In the genomic region with DNA sequence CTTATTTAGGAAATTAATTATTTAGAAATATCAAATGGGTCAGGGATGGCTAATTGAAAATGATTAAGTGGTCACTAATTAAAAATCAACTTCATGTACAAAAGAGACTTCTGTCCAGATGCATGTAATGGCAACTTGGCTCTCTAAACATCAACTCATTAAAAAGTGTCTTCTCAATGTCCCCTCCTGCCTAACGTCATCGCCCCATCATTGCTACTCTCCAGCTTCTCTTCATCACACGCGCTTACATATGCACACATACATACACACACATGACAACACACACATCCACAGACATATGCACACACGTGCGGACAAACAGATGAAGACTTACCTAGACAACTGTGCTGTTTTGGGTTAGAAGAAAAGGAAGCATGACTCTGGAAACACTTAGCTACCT, we compare ENCODE assay signal across 24 mouse cellular contexts.
DNase-seq lines count a peak whose midpoint lies in the region; ATAC-seq lines count a peak whose summit lies in the region.
"Had no signal": no experiment of that assay in that cellular context is flagged by ENCODE, and none has a peak within 500 bp of the region (broad histone marks: within the 10 kb centered on the region; RNA-seq: fewer than 3 reads in every experiment).

No protein-coding gene starts in this region.

- peaks cover 3% of the 10 kb centered on the region; the same call in 1 of the 2 replicates for H3K4me1 ChIP-seq in midbrain, embryonic 12.5 days
- no peaks in the 10 kb centered on the region for H3K4me1 ChIP-seq in midbrain, embryonic 11.5 days (ENCODE audit: control insufficient read depth, insufficient read depth, low read length)
- H3K4me1 ChIP-seq in forebrain, embryonic 14.5 days (ENCODE audit: control insufficient read depth, insufficient read depth, low read length): peaks cover 9% of the 10 kb centered on the region; the same call in 1 of the 2 replicates
- H3K4me1 ChIP-seq in neural tube, embryonic 14.5 days (ENCODE audit: control insufficient read depth, insufficient read depth, low read length): no peaks in the 10 kb centered on the region; the same call in 1 of the 2 replicates
- H3K4me1 ChIP-seq in limb, embryonic 10.5 days: no peaks in the 10 kb centered on the region
- H3K4me1 ChIP-seq: embryonic facial prominence, embryonic 15.5 days; hindbrain, embryonic 15.5 days had no signal

- H3K4me2 ChIP-seq in midbrain, embryonic 12.5 days (replicated peaks): no peak overlapping the region
- H3K4me2 ChIP-seq in midbrain, embryonic 11.5 days: no peak overlapping the region
- H3K4me2 ChIP-seq in forebrain, embryonic 14.5 days (ENCODE audit: low read length): peak overlapping the region; percentile 10; the same call in 1 of the 2 replicates
- H3K4me2 ChIP-seq in neural tube, embryonic 14.5 days (ENCODE audit: low read depth, low read length): no peak overlapping the region
- H3K4me2 ChIP-seq: embryonic facial prominence, embryonic 15.5 days; heart, embryonic 11.5 days; heart, embryonic 15.5 days; hindbrain, embryonic 15.5 days had no signal

- no peak overlapping the region for H3K9ac ChIP-seq in midbrain, embryonic 12.5 days (replicated peaks)
- no peak overlapping the region for H3K9ac ChIP-seq in midbrain, embryonic 11.5 days (ENCODE audit: low read length)
- no peak overlapping the region for H3K9ac ChIP-seq in forebrain, embryonic 14.5 days (ENCODE audit: low read length)
- no peak overlapping the region for H3K9ac ChIP-seq in neural tube, embryonic 14.5 days (replicated peaks; ENCODE audit: low read depth, low read length)
- H3K9ac ChIP-seq: embryonic facial prominence, embryonic 15.5 days; heart, embryonic 15.5 days; hindbrain, embryonic 15.5 days had no signal

- ATAC-seq in midbrain, embryonic 12.5 days (ENCODE audit: low FRiP score, low read depth): peak; percentile 54; the same call in 1 of the 2 replicates
- ATAC-seq in midbrain, embryonic 11.5 days (ENCODE audit: low FRiP score): no peak
- peak; percentile 61 for ATAC-seq in forebrain, embryonic 14.5 days
- 0 out of 2 replicates have a peak, but pooled peaks have one; percentile 28 for ATAC-seq in neural tube, embryonic 14.5 days (ENCODE audit: low read depth)
- ATAC-seq: intestine, embryonic 16.5 days had no signal

- H3K9me3 ChIP-seq in midbrain, embryonic 12.5 days: no peaks in the 10 kb centered on the region
- H3K9me3 ChIP-seq in midbrain, embryonic 11.5 days (ENCODE audit: control insufficient read depth, low read length): no peaks in the 10 kb centered on the region
- no peaks in the 10 kb centered on the region for H3K9me3 ChIP-seq in forebrain, embryonic 14.5 days (replicated peaks; ENCODE audit: control insufficient read depth, low read length)
- no peaks in the 10 kb centered on the region for H3K9me3 ChIP-seq in neural tube, embryonic 14.5 days (ENCODE audit: control insufficient read depth, low read length)
- no peaks in the 10 kb centered on the region for H3K9me3 ChIP-seq in limb, embryonic 10.5 days (replicated peaks)
- H3K9me3 ChIP-seq: embryonic facial prominence, embryonic 15.5 days; heart, embryonic 15.5 days; hindbrain, embryonic 15.5 days had no signal

- H3K4me3 ChIP-seq in midbrain, embryonic 12.5 days: no peak overlapping the region
- no peak overlapping the region for H3K4me3 ChIP-seq in midbrain, embryonic 11.5 days (ENCODE audit: low read depth, low read length)
- H3K4me3 ChIP-seq in forebrain, embryonic 14.5 days (ENCODE audit: low read depth, low read length): no peak overlapping the region
- H3K4me3 ChIP-seq in neural tube, embryonic 14.5 days (ENCODE audit: low read depth, low read length): no peak overlapping the region
- no peak overlapping the region for H3K4me3 ChIP-seq in limb, embryonic 10.5 days
- H3K4me3 ChIP-seq: embryonic facial prominence, embryonic 15.5 days; erythroblast, embryonic 14.5 days; heart, embryonic 15.5 days; hindbrain, embryonic 15.5 days had no signal

- no peaks in the 10 kb centered on the region for H3K27me3 ChIP-seq in midbrain, embryonic 12.5 days
- no peaks in the 10 kb centered on the region for H3K27me3 ChIP-seq in midbrain, embryonic 11.5 days (ENCODE audit: control insufficient read depth, insufficient read depth, low read length)
- no peaks in the 10 kb centered on the region for H3K27me3 ChIP-seq in forebrain, embryonic 14.5 days (replicated peaks; ENCODE audit: control insufficient read depth, insufficient read depth, low read length)
- H3K27me3 ChIP-seq in neural tube, embryonic 14.5 days (ENCODE audit: control insufficient read depth, insufficient read depth, low read length): no peaks in the 10 kb centered on the region
- no peaks in the 10 kb centered on the region for H3K27me3 ChIP-seq in limb, embryonic 10.5 days (ENCODE audit: low read depth, poor library complexity, severe bottlenecking)
- H3K27me3 ChIP-seq: CH12.LX; embryonic facial prominence, embryonic 15.5 days; heart, embryonic 15.5 days; hindbrain, embryonic 15.5 days had no signal

- 94% methylated on average over 6 of the region's 6 CpGs for WGBS in midbrain, embryonic 12.5 days
- 95% methylated on average over 6 of the region's 6 CpGs for WGBS in midbrain, embryonic 11.5 days
- 27% methylated on average over 6 of the region's 6 CpGs for WGBS in forebrain, embryonic 14.5 days
- WGBS in neural tube, embryonic 14.5 days: 80% methylated on average over 6 of the region's 6 CpGs
- WGBS in limb, embryonic 10.5 days: 93% methylated on average over 6 of the region's 6 CpGs

- H3K27ac ChIP-seq in midbrain, embryonic 12.5 days (replicated peaks): no peak overlapping the region
- H3K27ac ChIP-seq in midbrain, embryonic 11.5 days (ENCODE audit: low read depth, low read length): no peak overlapping the region
- H3K27ac ChIP-seq in forebrain, embryonic 14.5 days (ENCODE audit: low read depth, low read length): peak overlapping the region; percentile 55; the same call in 1 of the 2 replicates
- no peak overlapping the region for H3K27ac ChIP-seq in neural tube, embryonic 14.5 days (ENCODE audit: low read depth, low read length)
- no peak overlapping the region for H3K27ac ChIP-seq in limb, embryonic 10.5 days
- H3K27ac ChIP-seq: embryonic facial prominence, embryonic 15.5 days; heart, embryonic 15.5 days; hindbrain, embryonic 15.5 days had no signal

- DNase-seq in midbrain, embryonic 11.5 days (ENCODE audit: low spot score, missing footprints): no peak
- DNase-seq in retina, postnatal 1 day: peak; percentile 83
- no peak for DNase-seq in retina, embryonic 14.5 days (ENCODE audit: low spot score)
- DNase-seq in forebrain, embryonic 14.5 days (ENCODE audit: low spot score): peak; percentile 65
- DNase-seq in frontal cortex, postnatal 14 days (ENCODE audit: low spot score in 2 of 2): no peak
- no peak for DNase-seq in limb, embryonic 10.5 days (ENCODE audit: low spot score)
- DNase-seq: adrenal gland, adult 2 months; adrenal gland, postnatal 36 days; cerebellum, adult 11 months; cerebellum, adult 8-10 months; cerebellum, postnatal 14 days; embryo, embryonic 11 days; gastrocnemius, postnatal 10 days; heart, adult 18-20 months; heart, postnatal 14 days had no signal

- no peaks in the 10 kb centered on the region for H3K36me3 ChIP-seq in midbrain, embryonic 12.5 days
- no peaks in the 10 kb centered on the region for H3K36me3 ChIP-seq in midbrain, embryonic 11.5 days (ENCODE audit: control insufficient read depth, insufficient read depth, low read length)
- no peaks in the 10 kb centered on the region for H3K36me3 ChIP-seq in forebrain, embryonic 14.5 days (ENCODE audit: control insufficient read depth, insufficient read depth, low read length)
- no peaks in the 10 kb centered on the region for H3K36me3 ChIP-seq in neural tube, embryonic 14.5 days (ENCODE audit: control insufficient read depth, insufficient read depth, low read length)
- H3K36me3 ChIP-seq in limb, embryonic 10.5 days: no peaks in the 10 kb centered on the region
- H3K36me3 ChIP-seq: embryonic facial prominence, embryonic 15.5 days; heart, embryonic 15.5 days; hindbrain, embryonic 15.5 days had no signal

Comparison
In these comparisons a context has a peak if more than half of its experiments do, and no peak if none do; other contexts are left out.
1. DNase-seq: peak in retina, postnatal 1 day (single experiment) and forebrain, embryonic 14.5 days (single experiment); none in midbrain, embryonic 11.5 days (single experiment), retina, embryonic 14.5 days (single experiment), frontal cortex, postnatal 14 days (0 of 2) and limb, embryonic 10.5 days (single experiment).